Mouse (Mus musculus) cortical plate, adult 2 months (tissue): ENCODE results near the gene Ppfibp2.

Experiments used
- CTCF ChIP-seq: fragments of 200-500 bp; IDR thresholded peaks from 2 replicates; pipeline ENCODE4 v1.5.1; 2011; ENCODE audit warnings: mild to moderate bottlenecking, control low read depth, low read length; ENCODE audit not compliant: insufficient read depth; ENCODE audit errors: extremely low read depth
- POLR2A ChIP-seq: fragments of 200-500 bp; IDR thresholded peaks from 2 replicates; pipeline ENCODE4 v1.6.1; 2011; ENCODE audit warnings: mild to moderate bottlenecking, low read length, control low read depth; ENCODE audit not compliant: insufficient read depth; ENCODE audit errors: extremely low read depth

GRCm38 (mm10) chr7:107675224-107675623 lies 80.2 kb downstream of the Ppfibp2 start:
- no peak for TF ChIP-seq POLR2A
- no peak for TF ChIP-seq CTCF
